Mouse (Mus musculus) bone marrow, adult 2 months (tissue): ENCODE results near the gene Ccr10. TPM values are rescaled to one million over a fixed set of nuclear protein-coding genes. Genes with fewer than 3 reads are reported as not detected.

Experiments
- H3K27ac ChIP-seq: fragments of 200-500 bp; 2 replicates; pipeline ENCODE4 v1.5.1; 2012; ENCODE audit warnings: low read depth, mild to moderate bottlenecking, control low read depth, inconsistent platforms, low read length; ENCODE audit not compliant: control insufficient read depth, poor library complexity, insufficient read depth
- H3K4me1 ChIP-seq: fragments of 200-500 bp; 2 replicates; pipeline ENCODE4 v1.6.1; 2011; ENCODE audit warnings: low read length; ENCODE audit not compliant: control insufficient read depth, insufficient read depth
- H3K4me3 ChIP-seq: fragments of 200-500 bp; replicated peaks from 2 replicates; pipeline ENCODE3; 2011; ENCODE audit warnings: mild to moderate bottlenecking, low read depth, low read length, control low read depth; ENCODE audit not compliant: control insufficient read depth
- CTCF ChIP-seq: fragments of 200-500 bp; IDR thresholded peaks from 2 replicates; pipeline ENCODE4 v1.5.1; 2011; ENCODE audit warnings: low read length, control low read depth; ENCODE audit not compliant: control insufficient read depth, insufficient read depth
- POLR2A ChIP-seq: fragments of 200-500 bp; IDR thresholded peaks from 2 replicates; pipeline ENCODE4 v1.6.1; 2011; ENCODE audit warnings: low read depth, mild to moderate bottlenecking, control low read depth, low read length, borderline replicate concordance; ENCODE audit not compliant: control insufficient read depth
- WGBS: fragments of 180-500 bp; shearing (Covaris S2); methylation state at CpG from one replicate; pipeline ENCODE4 v1.1.7; 2018; 5-methylcytosine and 5-hydroxymethylcytosine counted together
- polyA plus RNA-seq: library from polyadenylated mRNA; stranded (reverse); fragments of >200 nt; gene quantifications from 2 replicates; pipeline ENCODE4 v1.2.4, GENCODE M21; 2011; ENCODE audit warnings: low replicate concordance; ENCODE audit not compliant: missing spikeins, insufficient read depth, insufficient read length

Gene Ccr10
- polyA plus RNA-seq, 1 experiment, result not detected

DNA sequence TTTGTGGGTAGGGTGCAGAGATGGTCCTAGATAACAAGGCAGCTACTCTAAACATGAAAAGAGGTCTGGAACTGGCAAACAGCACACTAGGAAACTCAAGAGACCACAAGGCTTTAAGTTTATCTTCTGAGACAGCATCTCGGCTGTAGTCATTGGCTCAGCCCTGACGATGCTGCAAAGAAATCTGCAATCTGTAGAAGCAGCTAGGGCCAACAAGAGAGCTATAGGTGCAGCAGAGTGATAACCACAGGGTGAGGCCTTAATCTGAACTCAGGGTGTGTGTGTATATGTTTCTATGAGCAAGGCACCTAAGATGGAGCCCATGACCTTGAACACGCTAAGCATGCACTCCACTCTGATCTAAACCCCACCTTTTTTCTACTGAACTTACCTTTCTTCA is 24.3 kb upstream of the Ccr10 start:
- TF ChIP-seq POLR2A (no peak), CTCF (no peak)
- no peaks in the 10 kb centered on the region for H3K4me1 ChIP-seq
- H3K4me3 ChIP-seq, result no peak overlapping the region
- 72% methylated on average over 3 of the region's 3 CpGs for WGBS
- H3K27ac ChIP-seq, result no peak overlapping the region

DNA sequence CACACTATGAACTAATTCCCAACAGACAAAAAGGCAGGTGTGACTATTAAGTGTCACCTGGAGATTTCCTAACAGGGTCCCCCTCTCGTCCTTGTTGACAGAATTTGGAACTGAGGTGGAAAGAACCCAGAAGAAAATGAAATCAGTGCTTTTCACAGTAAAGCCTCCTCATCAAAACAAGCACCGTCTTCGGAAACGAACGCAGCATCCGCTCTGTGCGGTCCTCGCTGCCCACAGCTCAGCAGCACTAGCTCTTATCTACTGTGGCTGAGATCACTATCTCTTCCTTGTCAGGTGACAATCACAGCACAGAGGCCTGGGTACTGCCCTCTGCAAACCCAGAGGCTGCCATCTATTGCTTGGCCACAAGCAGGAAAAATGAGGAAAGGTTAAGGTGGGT is 20.9 kb upstream of the Ccr10 start:
- TF ChIP-seq POLR2A (no peak), CTCF (no peak)
- no peak overlapping the region for H3K4me3 ChIP-seq
- WGBS, result 89% methylated on average over 8 of the region's 8 CpGs
- no peaks in the 10 kb centered on the region for H3K4me1 ChIP-seq
- no peak overlapping the region for H3K27ac ChIP-seq

DNA sequence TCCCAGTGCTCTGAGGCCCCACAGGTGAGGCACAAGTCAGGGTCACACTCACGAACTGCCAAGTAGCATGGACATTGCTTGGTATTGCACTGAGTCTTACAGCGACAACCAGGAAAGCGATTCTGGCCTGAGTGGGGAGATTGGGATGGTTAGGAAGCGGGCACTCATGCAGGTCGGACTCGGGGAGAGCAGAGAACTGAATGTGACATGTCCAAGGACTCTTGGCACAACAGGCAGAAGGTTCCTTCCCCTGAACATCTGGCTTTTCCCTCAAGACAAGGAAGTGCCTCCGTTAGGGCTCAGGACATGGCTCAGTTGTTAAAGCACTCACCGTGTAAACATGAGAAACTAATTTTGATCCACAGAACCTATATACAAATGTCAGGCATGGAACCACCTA is 20.3 kb upstream of the Ccr10 start:
- H3K4me1 ChIP-seq, result no peaks in the 10 kb centered on the region
- H3K27ac ChIP-seq, result no peak overlapping the region
- 85% methylated on average over 8 of the region's 8 CpGs for whole genome bisulfite sequencing
- TF ChIP-seq CTCF, result no peak
- no peak for TF ChIP-seq POLR2A
- no peak overlapping the region for H3K4me3 ChIP-seq

DNA sequence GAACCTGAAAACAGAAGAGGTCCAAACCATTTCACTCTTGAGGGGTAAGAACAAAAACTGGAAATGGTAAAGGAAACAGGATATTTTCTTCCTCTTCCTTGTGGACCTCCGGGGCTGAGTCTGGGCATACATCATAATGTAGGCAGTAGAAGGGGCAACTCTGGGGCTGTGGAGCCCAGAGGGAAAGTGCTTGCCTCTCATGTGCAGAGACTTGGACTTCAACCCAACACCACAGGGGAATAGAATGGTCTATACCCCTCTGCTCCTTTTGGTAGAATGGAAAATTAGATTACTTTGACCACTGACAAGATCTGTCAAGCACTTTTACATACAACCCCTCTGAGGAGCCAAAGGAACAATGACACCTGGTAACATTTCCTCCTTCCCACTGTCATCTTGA is 19.9 kb upstream of the Ccr10 start:
- Histone ChIP-seq H3K27ac (no peak overlapping the region), H3K4me3 (no peak overlapping the region), H3K4me1 (no peaks in the 10 kb centered on the region)
- 25% methylated on average over 1 of the region's 1 CpGs for WGBS
- no peak for TF ChIP-seq POLR2A
- no peak for TF ChIP-seq CTCF

DNA sequence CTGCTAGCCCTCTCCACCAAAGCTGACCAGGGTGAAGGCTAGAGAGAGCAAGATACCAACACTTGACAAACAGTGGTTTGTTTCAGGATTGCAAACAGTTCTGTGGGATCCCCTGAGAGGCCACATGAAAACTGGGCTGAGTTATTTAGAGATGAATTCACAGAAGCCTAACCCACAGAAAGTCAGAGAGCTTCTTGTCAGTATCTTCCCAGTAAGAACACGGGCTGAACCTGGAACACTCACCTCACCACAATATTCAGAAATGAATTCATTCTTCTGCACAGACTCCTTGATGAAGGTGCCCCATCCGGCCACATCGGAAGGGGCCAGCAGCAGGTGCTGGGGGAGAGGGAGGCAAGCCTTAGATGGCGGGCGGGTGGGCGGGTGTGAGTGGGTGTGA is 19.4 kb upstream of the Ccr10 start:
- 83% methylated on average over 6 of the region's 6 CpGs for WGBS
- H3K27ac ChIP-seq, result no peak overlapping the region
- H3K4me1 ChIP-seq, result no peaks in the 10 kb centered on the region
- no peak overlapping the region for H3K4me3 ChIP-seq
- TF ChIP-seq POLR2A (no peak), CTCF (no peak)

DNA sequence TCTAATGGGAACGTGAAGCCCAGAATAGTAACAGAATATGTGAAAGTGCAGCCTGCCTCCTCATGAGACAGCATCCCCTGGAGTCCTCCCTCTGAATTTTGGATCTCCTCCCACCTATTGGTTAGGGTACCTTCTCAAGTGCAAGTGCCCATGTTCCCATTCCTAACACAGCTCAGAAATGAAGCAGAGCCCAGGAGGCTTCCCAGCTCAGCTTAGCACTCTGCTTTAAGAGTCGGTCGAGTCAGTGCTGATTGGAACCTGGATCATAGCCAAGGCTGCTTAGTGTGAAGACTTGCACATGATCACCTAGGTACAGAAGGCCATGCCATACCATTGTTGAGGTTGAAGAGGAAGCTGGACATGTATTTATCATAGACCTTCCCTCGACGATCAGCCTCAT is 18.9 kb upstream of the Ccr10 start:
- Histone ChIP-seq H3K4me1 (no peaks in the 10 kb centered on the region; the same call in 1 of the 2 replicates), H3K27ac (no peak overlapping the region), H3K4me3 (no peak overlapping the region)
- TF ChIP-seq CTCF (no peak), POLR2A (no peak)
- 72% methylated on average over 5 of the region's 5 CpGs for WGBS

DNA sequence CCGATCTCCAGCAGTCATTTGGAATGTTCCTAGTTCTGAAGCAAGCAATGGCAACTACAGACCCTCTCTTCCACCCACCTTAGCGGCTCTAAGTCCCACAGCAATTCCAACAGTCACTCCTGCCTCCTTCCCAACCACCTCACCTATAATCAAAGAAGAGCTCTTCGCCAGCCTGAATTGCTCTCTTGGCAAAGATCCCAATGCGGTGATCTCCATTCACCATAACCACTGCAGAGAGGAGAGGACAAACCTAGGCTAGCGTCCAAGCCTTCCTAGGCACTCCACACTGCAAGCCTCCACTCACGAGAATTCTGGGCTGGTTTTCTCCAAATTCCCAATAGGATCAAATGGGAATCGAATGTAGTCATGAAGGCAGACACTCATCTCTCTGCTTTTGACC is 17.8 kb upstream of the Ccr10 start:
- no peaks in the 10 kb centered on the region; the same call in 1 of the 2 replicates for H3K4me1 ChIP-seq
- TF ChIP-seq POLR2A, result no peak
- no peak for TF ChIP-seq CTCF
- 84% methylated on average over 7 of the region's 7 CpGs for WGBS
- no peak overlapping the region for H3K27ac ChIP-seq
- no peak overlapping the region for H3K4me3 ChIP-seq

DNA sequence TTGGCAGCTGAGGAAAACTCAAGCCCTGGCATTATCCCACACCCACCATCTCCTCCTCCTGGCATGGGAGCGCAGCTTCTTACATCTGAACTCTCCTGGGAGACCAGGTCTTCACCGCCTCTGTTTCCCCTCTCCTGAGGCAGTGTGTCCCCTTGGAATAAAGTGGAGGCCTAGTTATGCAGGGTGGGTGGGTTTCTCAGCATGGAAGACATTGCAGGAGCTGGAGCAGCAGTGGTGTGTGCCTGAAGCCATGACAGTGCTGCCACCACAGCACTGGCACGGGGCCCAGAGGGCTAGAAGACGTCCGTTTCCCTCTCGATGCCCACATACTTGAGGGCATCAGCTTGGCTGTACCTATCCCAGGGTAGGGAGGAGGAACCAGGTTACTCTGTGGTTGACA is 17.4 kb upstream of the Ccr10 start:
- H3K27ac ChIP-seq, result no peak overlapping the region
- H3K4me1 ChIP-seq, result no peaks in the 10 kb centered on the region; the same call in 1 of the 2 replicates
- no peak for TF ChIP-seq POLR2A
- TF ChIP-seq CTCF, result no peak
- 72% methylated on average over 6 of the region's 6 CpGs for WGBS
- no peak overlapping the region for H3K4me3 ChIP-seq

DNA sequence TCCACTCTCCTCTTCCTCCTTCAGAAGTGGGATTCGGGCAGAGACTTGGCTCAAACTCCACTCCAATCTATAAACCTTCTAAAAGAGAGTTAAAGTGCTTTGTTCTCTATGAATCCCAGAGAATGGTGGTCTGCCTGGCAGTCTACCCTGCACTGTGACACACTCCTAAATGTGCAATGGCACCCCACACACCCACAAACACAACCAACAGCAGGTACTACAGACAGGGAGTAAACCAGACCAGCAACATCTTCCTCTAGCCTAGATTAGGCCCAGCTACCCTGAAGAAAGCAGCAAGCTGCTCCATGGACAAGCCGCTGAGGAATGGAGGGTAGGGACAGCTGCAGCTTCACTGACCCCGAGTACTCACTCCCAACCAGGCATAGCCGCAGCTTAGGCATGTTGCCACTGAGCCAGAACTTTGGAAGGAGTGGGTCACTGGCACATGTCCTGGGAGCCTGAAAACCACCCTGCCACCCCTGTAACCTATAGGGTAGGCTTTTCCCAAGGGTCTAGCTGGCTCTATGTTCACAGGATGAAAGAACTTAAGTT is 16.8 kb upstream of the Ccr10 start:
- WGBS, result 90% methylated on average over 4 of the region's 4 CpGs
- no peak for TF ChIP-seq POLR2A
- TF ChIP-seq CTCF, result no peak
- no peak overlapping the region for H3K27ac ChIP-seq
- H3K4me1 ChIP-seq, result no peaks in the 10 kb centered on the region; the same call in 1 of the 2 replicates
- no peak overlapping the region for H3K4me3 ChIP-seq
